Mouse (Mus musculus): ENCODE measurements around the gene Gm12185. TPM values are rescaled to one million over a fixed set of nuclear protein-coding genes. Genes with fewer than 3 reads are reported as not detected.
"Not testable (repeated sequence)": the region's sequence is repeated elsewhere in the genome, so short reads cannot be mapped to it uniquely, and the experiment has no call there.

Gene Gm12185
- total RNA-seq (2021) (1 to 10 TPM; 1.1 to 1.8 TPM), polyA plus RNA-seq (2012; rRNA removed) (0.29 and 0.78 TPM in 2 replicates)
- long read RNA-seq, partial matches to known transcripts = 0 of 1 reads
- long read RNA-seq, other reads (novel, unspliced or antisense) = 1 of 1 reads

GRCm38 (mm10) chr11:48991740-48992520 is at the start of gene Gm12185:
Gene Gm12185, minus strand, starts transcription at chr11:48992226.
- WGBS = 32% methylated on average over 4 of the region's 4 CpGs
- peak; percentile 41; the same call in 1 of the 2 replicates for TF ChIP-seq POLR2A (IDR thresholded peaks at IDR 0.05; ENCODE audit: insufficient read depth, low read depth, low read length)
- not testable (repeated sequence) for H3K79me2 ChIP-seq (replicated peaks; ENCODE audit: control insufficient read depth, insufficient read depth, low read length); H3K4me1 ChIP-seq (ENCODE audit: control insufficient read depth, insufficient read depth, low read length); H3K36me3 ChIP-seq (ENCODE audit: control insufficient read depth, insufficient read depth, low read length); DNase-seq; H3K27me3 ChIP-seq (ENCODE audit: control insufficient read depth, insufficient read depth, low read length); H3K9ac ChIP-seq (ENCODE audit: low read depth, low read length)
- intact Hi-C loops (cut with DNase I) = loop anchor here (1.0 kb wide), 1 partner anchor 118 kb away; no protein-coding TSS in a partner anchor
- peak within 1 kb of the TSS; percentile 91 for H3K27ac ChIP-seq
- H3K4me3 ChIP-seq = peak within 1 kb of the TSS; percentile 23; the same call in 1 of the 2 replicates

- H3K27me3 ChIP-seq (ENCODE audit: control insufficient read depth, insufficient read depth, low read length); H3K4me3 ChIP-seq; DNase-seq; intact Hi-C loops (cut with DNase I); H3K79me2 ChIP-seq (replicated peaks; ENCODE audit: control insufficient read depth, insufficient read depth, low read length); H3K27ac ChIP-seq; H3K9ac ChIP-seq (ENCODE audit: low read depth, low read length); H3K4me1 ChIP-seq (ENCODE audit: control insufficient read depth, insufficient read depth, low read length); H3K36me3 ChIP-seq (ENCODE audit: control insufficient read depth, insufficient read depth, low read length): not testable (repeated sequence)
Measured at GRCm38 (mm10) chr11:49012074-49012473, 20.0 kb upstream of the Gm12185 start.

- H3K4me1 ChIP-seq (ENCODE audit: control insufficient read depth, insufficient read depth, low read length); DNase-seq; H3K4me3 ChIP-seq; H3K36me3 ChIP-seq (ENCODE audit: control insufficient read depth, insufficient read depth, low read length); H3K9ac ChIP-seq (ENCODE audit: low read depth, low read length); H3K27ac ChIP-seq; H3K27me3 ChIP-seq (ENCODE audit: control insufficient read depth, insufficient read depth, low read length); intact Hi-C loops (cut with DNase I); H3K79me2 ChIP-seq (replicated peaks; ENCODE audit: control insufficient read depth, insufficient read depth, low read length): not testable (repeated sequence)
- 7% methylated on average over 1 of the region's 1 CpGs for WGBS
Measured at GRCm38 (mm10) chr11:49006785-49007184, 14.8 kb upstream of the Gm12185 start.

DNA sequence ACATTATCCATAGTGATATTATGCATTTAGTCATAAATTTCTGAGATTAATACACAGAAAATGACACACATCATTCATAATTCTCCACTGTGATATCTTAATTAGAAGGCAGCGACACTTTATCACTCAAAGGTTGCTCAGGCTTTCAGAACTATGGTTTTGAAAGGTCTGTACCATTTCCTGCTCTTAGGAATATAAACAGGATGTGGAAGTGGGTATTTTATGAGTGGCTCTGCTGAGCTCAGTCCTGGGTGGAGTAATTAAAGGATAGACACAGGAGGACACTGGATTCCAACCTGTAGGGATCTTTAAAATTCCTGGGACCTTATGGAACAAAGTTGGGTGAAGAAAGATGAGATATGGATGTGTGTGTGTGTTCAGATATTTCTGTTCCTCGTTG is 14.3 kb upstream of the Gm12185 start:
- intact Hi-C loops (cut with DNase I); H3K9ac ChIP-seq (ENCODE audit: low read depth, low read length); H3K4me1 ChIP-seq (ENCODE audit: control insufficient read depth, insufficient read depth, low read length); H3K4me3 ChIP-seq; H3K36me3 ChIP-seq (ENCODE audit: control insufficient read depth, insufficient read depth, low read length); DNase-seq; H3K79me2 ChIP-seq (replicated peaks; ENCODE audit: control insufficient read depth, insufficient read depth, low read length); H3K27me3 ChIP-seq (ENCODE audit: control insufficient read depth, insufficient read depth, low read length); H3K27ac ChIP-seq: not testable (repeated sequence)
- 28% methylated on average over 2 of the region's 2 CpGs for WGBS

- H3K27ac ChIP-seq; H3K4me3 ChIP-seq; DNase-seq; H3K27me3 ChIP-seq (ENCODE audit: control insufficient read depth, insufficient read depth, low read length); H3K9ac ChIP-seq (ENCODE audit: low read depth, low read length); H3K4me1 ChIP-seq (ENCODE audit: control insufficient read depth, insufficient read depth, low read length); H3K36me3 ChIP-seq (ENCODE audit: control insufficient read depth, insufficient read depth, low read length); intact Hi-C loops (cut with DNase I); H3K79me2 ChIP-seq (replicated peaks; ENCODE audit: control insufficient read depth, insufficient read depth, low read length): not testable (repeated sequence)
- WGBS = 23% methylated on average over 1 of the region's 1 CpGs
Measured at GRCm38 (mm10) chr11:49000411-49000810, 8.4 kb upstream of the Gm12185 start.

DNA sequence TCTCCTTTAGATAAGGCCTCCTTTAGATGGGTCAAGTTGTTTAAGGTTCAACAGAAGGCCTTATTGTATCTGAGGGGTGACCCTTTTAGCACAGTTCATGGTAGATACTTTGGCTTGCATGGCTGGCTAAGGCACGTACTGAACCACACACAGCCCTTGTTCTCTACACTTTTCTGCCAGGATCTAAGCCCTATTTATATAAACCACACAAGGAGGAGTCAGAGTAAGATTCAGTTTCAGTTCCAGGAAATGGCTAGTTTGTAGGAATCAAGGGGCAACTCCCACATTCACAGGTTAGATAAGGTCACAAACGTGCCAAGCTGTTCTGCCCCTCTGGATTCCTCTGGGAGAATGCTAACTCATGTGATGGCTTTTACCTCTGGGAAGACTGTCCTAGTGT is 2.0 kb upstream of the Gm12185 start, which contains the start of gene Tgtp1:
TSS of gene Tgtp1 (minus strand) at position 155 of the 400 bp plus-strand sequence.
- DNase-seq; H3K27me3 ChIP-seq (ENCODE audit: control insufficient read depth, insufficient read depth, low read length); H3K36me3 ChIP-seq (ENCODE audit: control insufficient read depth, insufficient read depth, low read length); intact Hi-C loops (cut with DNase I); H3K4me1 ChIP-seq (ENCODE audit: control insufficient read depth, insufficient read depth, low read length); H3K79me2 ChIP-seq (replicated peaks; ENCODE audit: control insufficient read depth, insufficient read depth, low read length); H3K4me3 ChIP-seq; H3K9ac ChIP-seq (ENCODE audit: low read depth, low read length): not testable (repeated sequence)
- WGBS = 35% methylated on average over 2 of the region's 2 CpGs
- peak within 1 kb of the TSS; percentile 38; the same call in 1 of the 2 replicates for H3K27ac ChIP-seq
- peak; percentile 55 for TF ChIP-seq POLR2A (IDR thresholded peaks at IDR 0.05; ENCODE audit: insufficient read depth, low read depth, low read length)

DNA sequence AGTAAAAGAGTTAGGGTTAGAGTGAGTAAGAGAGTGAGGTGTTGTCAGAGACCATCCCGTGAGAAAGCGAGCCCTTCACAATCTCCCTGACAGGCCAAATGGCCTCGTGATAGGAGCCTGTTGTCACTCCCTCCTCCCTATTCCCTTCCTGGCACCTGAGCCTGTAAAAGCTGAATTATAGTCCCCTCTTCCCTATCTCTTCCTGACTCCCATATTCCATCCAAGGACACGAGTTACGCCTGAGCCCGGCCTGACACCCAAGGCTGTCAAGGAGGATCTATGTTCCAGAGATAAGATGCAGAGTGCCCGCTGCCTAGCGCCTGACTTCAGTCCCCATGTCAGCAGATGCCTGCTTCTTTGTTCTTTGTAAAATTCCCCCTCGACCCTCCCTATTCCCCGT is 1.3 kb upstream of the Gm12185 start:
- 46% methylated on average over 10 of the region's 10 CpGs for WGBS
- H3K9ac ChIP-seq (ENCODE audit: low read depth, low read length); H3K36me3 ChIP-seq (ENCODE audit: control insufficient read depth, insufficient read depth, low read length); H3K27ac ChIP-seq; H3K4me1 ChIP-seq (ENCODE audit: control insufficient read depth, insufficient read depth, low read length); H3K79me2 ChIP-seq (replicated peaks; ENCODE audit: control insufficient read depth, insufficient read depth, low read length); H3K4me3 ChIP-seq; H3K27me3 ChIP-seq (ENCODE audit: control insufficient read depth, insufficient read depth, low read length); DNase-seq; intact Hi-C loops (cut with DNase I): not testable (repeated sequence)

DNA sequence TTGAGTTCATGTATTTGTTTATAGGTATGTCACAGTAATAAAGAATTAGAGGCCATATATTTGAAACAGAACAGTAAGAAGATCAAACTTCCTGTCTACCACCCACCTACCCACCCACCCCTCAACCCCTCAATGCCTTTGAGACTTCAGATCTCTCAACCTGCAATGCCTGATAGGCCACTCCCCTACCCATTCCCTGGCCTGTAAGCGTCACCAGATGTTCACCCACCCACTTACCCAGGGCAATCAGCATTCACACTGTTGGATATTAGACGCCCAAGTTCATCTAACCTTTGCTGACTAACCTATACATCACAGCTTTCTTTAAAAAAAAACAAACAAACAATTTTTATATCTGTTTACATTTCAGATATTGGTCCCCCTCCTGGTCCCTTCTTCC is 2.0 kb downstream of the Gm12185 start:
- H3K9ac ChIP-seq (ENCODE audit: low read depth, low read length); H3K4me1 ChIP-seq (ENCODE audit: control insufficient read depth, insufficient read depth, low read length); H3K36me3 ChIP-seq (ENCODE audit: control insufficient read depth, insufficient read depth, low read length); H3K79me2 ChIP-seq (replicated peaks; ENCODE audit: control insufficient read depth, insufficient read depth, low read length); intact Hi-C loops (cut with DNase I); H3K4me3 ChIP-seq; H3K27ac ChIP-seq; H3K27me3 ChIP-seq (ENCODE audit: control insufficient read depth, insufficient read depth, low read length); DNase-seq: not testable (repeated sequence)
- 65% methylated on average over 2 of the region's 2 CpGs for WGBS

DNA sequence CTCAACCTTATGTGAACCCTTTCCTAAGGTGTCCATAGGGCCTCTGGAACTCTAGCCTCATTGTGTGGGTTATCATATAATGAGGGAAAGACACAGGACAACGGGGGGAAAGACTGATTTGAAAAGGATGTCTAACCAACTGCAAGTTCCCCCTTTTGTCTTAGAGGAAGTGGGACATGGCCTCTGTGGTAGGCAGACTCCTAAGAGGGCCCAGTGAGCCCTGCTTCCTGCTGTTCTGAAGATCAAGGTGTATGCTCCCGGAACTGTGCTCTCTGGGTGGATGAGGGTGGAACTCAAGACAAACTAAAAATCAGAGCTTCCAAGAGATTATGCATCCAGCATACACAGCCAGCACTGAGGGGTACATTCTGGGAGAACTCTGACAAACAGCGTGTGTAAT is 3.8 kb downstream of the Gm12185 start:
- H3K27me3 ChIP-seq (ENCODE audit: control insufficient read depth, insufficient read depth, low read length); H3K4me1 ChIP-seq (ENCODE audit: control insufficient read depth, insufficient read depth, low read length); DNase-seq; H3K9ac ChIP-seq (ENCODE audit: low read depth, low read length); H3K36me3 ChIP-seq (ENCODE audit: control insufficient read depth, insufficient read depth, low read length); H3K27ac ChIP-seq; H3K4me3 ChIP-seq; H3K79me2 ChIP-seq (replicated peaks; ENCODE audit: control insufficient read depth, insufficient read depth, low read length); intact Hi-C loops (cut with DNase I): not testable (repeated sequence)
- WGBS = 57% methylated on average over 2 of the region's 3 CpGs
